Mouse (Mus musculus) kidney, postnatal 0 days (tissue): ENCODE measurements at regions not wholly inside any gene's neighbourhood (a gene's known extent, or its start where the extent isn't known, plus 50 kb on each side); places are given as distances from the start of the nearest gene placed in this dataset.

ENCODE experiments used
- ATAC-seq: fragments of 200-750 bp; cut with Nextera tagmentation; replicated peaks from 2 replicates; pipeline ENCODE4 v1.8.0; 2017; ENCODE audit warnings: low read depth, moderate number of reproducible peaks, moderate TSS enrichment, moderate library complexity; ENCODE audit not compliant: low FRiP score
- DNase-seq: peaks from one replicate; pipeline ENCODE4 v3.0.0-alpha.2; 2016; ENCODE audit warnings: low spot score
- H3K27ac ChIP-seq: fragments of 300-500 bp; sonication (generic); 2 replicates; pipeline ENCODE4 v1.5.1; 2014; ENCODE audit warnings: mild to moderate bottlenecking
- H3K27me3 ChIP-seq: fragments of 300-500 bp; sonication (generic); 2 replicates; pipeline ENCODE4 v1.6.1; 2014; ENCODE audit warnings: low read length, mixed read lengths; ENCODE audit not compliant: insufficient read depth
- H3K36me3 ChIP-seq: fragments of 300-500 bp; sonication (generic); 2 replicates; pipeline ENCODE4 v1.6.1; 2014; ENCODE audit warnings: low read length, mixed read lengths; ENCODE audit not compliant: insufficient read depth
- H3K4me1 ChIP-seq: fragments of 300-500 bp; sonication (generic); replicated peaks from 2 replicates; pipeline ENCODE4 v1.6.1; 2014; ENCODE audit warnings: antibody characterized with exemption, low read length, mixed read lengths; ENCODE audit not compliant: insufficient read depth
- H3K4me2 ChIP-seq: fragments of 300-500 bp; sonication (generic); 2 replicates; pipeline ENCODE4 v1.6.1; 2014; ENCODE audit warnings: mild to moderate bottlenecking, low read length, moderate library complexity, mixed read lengths
- H3K4me3 ChIP-seq: fragments of 300-500 bp; sonication (generic); replicated peaks from 2 replicates; pipeline ENCODE4 v1.5.1; 2014; ENCODE audit warnings: low read depth, low read length
- H3K9ac ChIP-seq: fragments of 300-500 bp; sonication (generic); 2 replicates; pipeline ENCODE4 v1.6.1; 2014; ENCODE audit warnings: low read depth, low read length
- H3K9me3 ChIP-seq: fragments of 300-500 bp; sonication (generic); replicated peaks from 2 replicates; pipeline ENCODE4 v1.6.1; 2016; ENCODE audit warnings: low read length, inconsistent platforms, mixed read lengths
- CTCF ChIP-seq: IDR thresholded peaks from 2 replicates; pipeline ENCODE4 v1.5.1; 2016; ENCODE audit warnings: antibody characterized with exemption, low read depth, mild to moderate bottlenecking, moderate library complexity
- WGBS: fragments of 180-500 bp; shearing (Covaris S2); extraction: QIAGEN DNeasy Blood & Tissue Kit; methylation state at CpG from one replicate; pipeline ENCODE4 v1.1.7; 2014; 5-methylcytosine and 5-hydroxymethylcytosine counted together

DNA sequence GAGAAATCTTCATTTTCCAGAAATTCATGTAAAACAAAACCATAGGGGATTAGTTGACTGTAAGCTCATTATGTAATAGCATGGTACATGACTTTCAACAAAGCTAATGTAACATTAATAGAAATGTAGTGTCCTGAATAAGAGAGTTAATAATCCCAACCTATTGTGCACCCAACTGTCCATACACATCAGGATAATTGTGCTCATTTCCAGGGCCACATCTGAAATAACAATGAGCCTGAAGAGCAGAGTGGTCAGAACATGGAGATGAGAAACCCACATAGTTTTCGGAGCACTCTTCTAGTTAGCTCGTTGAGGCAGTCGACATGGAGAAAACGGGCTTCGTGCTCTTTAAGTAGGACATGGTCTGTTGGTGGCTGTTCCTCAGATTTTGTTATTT, 138.1 kb downstream of the Gm4791 start:
- H3K4me3 ChIP-seq: no peak overlapping the region
- DNase-seq (no peak), ATAC-seq (no peak)
- H3K4me1 ChIP-seq: no peaks in the 10 kb centered on the region
- H3K36me3 ChIP-seq: no peaks in the 10 kb centered on the region
- H3K9ac ChIP-seq: no peak overlapping the region
- H3K9me3 ChIP-seq: no peaks in the 10 kb centered on the region
- H3K27me3 ChIP-seq: no peaks in the 10 kb centered on the region
- H3K27ac ChIP-seq: no peak overlapping the region
- no peak for TF ChIP-seq CTCF
- H3K4me2 ChIP-seq: no peak overlapping the region
- 88% methylated on average over 5 of the region's 5 CpGs for WGBS

DNA sequence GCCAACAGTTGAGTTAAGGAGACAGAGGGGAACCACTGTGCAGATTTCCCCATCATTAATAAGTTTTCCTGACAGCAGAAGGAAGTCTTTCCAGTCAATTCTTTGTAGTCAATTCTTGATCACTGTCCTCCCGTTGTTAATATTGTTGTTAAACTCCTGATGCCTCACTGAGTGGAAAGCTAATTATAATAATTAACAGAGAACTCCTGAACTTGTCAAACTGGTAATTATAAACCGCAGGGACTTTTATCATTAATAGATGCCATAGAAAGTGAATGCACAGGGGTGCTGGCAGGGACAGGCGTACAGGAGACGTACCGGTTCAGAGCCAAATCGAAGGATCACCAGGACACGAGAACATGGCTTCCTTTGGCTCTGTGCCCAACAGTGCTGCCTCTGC, 154.9 kb downstream of the Gm4791 start:
- Histone ChIP-seq H3K4me2 (no peak overlapping the region), H3K4me3 (no peak overlapping the region), H3K27me3 (no peaks in the 10 kb centered on the region), H3K4me1 (no peaks in the 10 kb centered on the region), H3K9ac (no peak overlapping the region), H3K27ac (no peak overlapping the region), H3K9me3 (no peaks in the 10 kb centered on the region), H3K36me3 (no peaks in the 10 kb centered on the region)
- ATAC-seq (no peak), DNase-seq (no peak)
- 71% methylated on average over 7 of the region's 7 CpGs for WGBS
- TF ChIP-seq CTCF: no peak

DNA sequence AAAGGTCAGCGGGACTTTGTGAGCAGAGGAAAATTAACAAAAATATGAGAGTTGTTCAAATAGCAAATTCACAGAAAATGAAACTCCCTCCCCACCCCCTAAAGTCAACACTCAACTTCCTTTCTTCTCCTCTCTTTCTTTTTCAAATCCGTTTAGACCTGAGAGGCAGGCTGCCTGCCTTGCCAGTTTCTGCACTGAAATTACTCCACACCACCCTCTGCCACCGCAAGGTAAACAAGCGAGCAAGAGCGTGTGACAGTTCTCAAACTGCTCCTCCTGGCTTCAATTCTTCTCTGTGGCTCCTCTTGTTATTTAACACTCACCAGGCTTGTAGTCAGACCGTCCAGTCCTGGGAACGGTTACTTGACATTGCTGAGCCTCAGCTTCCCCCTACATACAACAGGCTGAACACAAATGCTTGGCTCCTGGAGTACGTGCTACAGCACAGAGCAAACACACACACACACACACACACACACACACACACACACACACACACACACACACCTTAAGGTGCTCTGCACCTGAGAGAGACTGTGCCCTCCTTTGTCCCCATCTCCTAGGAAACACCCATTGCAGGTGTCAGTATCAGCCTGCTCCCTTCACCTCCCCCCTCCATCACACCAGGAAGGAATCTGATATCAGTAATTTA, 167.1 kb downstream of the Gm4791 start:
- H3K4me2 ChIP-seq: 0 out of 2 replicates have a peak overlapping the region, but pooled peaks have one; percentile 18

DNA sequence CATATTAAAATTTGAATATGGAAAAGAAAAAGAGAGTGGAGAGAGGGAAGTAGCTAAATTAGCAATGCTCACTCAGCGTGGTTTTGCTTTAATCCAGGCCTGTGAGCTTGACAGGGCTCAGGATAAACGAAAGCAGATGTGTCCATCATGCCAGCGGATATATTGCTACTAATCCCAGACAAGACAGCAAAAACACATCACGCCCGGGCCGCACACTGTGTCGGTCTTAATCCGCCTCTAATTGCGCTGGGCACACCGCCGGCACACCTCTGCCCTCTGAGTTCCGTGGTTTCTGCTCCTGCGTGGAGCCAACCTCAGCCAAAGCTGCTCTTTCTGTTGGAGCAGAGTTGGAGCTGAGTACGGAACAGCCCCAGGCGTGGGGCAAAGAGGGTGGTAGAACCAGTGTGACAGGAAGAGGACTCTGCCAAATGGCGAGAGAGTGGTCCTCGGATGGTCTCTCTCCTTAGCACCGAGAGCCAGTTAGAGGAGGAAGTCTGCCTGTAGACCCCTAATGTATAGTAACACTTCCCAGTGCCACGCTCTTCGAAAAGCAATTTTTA, 169.2 kb downstream of the Gm4791 start:
- Histone ChIP-seq H3K9me3 (no peaks in the 10 kb centered on the region), H3K4me1 (no peaks in the 10 kb centered on the region), H3K4me2 (no peak overlapping the region), H3K36me3 (no peaks in the 10 kb centered on the region), H3K4me3 (no peak overlapping the region), H3K27me3 (no peaks in the 10 kb centered on the region), H3K27ac (no peak overlapping the region), H3K9ac (no peak overlapping the region)
- TF ChIP-seq CTCF: no peak
- WGBS: 71% methylated on average over 20 of the region's 20 CpGs
- DNase-seq (no peak), ATAC-seq (no peak)

More for the DNA sequence above, 167.1 kb downstream of the Gm4791 start:
- no peak overlapping the region for H3K27ac ChIP-seq
- H3K4me1 ChIP-seq: no peaks in the 10 kb centered on the region
- no peak overlapping the region for H3K4me3 ChIP-seq
- no peak overlapping the region for H3K9ac ChIP-seq
- ATAC-seq (no peak), DNase-seq (peak; percentile 7)
- H3K36me3 ChIP-seq: no peaks in the 10 kb centered on the region
- no peaks in the 10 kb centered on the region for H3K27me3 ChIP-seq
- TF ChIP-seq CTCF: no peak
- no peaks in the 10 kb centered on the region for H3K9me3 ChIP-seq
- WGBS: 18% methylated on average over 8 of the region's 8 CpGs

DNA sequence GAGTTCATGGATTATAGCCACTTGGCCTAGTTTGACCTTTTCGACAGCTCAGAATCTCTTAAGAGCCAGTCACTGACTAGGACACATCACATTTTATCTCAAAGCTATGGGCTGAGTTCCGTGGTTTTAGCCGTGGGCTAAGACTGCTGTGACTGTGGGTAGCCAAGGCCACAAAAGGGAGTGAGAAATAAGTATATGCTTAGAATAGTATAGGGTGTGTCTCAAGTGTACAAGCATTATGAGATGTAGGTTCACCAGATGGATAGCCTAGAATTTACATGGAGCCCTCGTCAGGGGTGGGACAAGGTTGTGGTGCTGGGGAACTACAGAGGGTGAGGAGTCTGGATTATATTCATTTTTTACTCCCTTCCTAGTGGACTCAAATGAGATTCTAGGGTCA, 177.5 kb downstream of the Gm4791 start:
- H3K27ac ChIP-seq: no peak overlapping the region
- no peaks in the 10 kb centered on the region for H3K4me1 ChIP-seq
- no peaks in the 10 kb centered on the region for H3K27me3 ChIP-seq
- H3K4me2 ChIP-seq: no peak overlapping the region
- H3K4me3 ChIP-seq: no peak overlapping the region
- 82% methylated on average over 4 of the region's 4 CpGs for WGBS
- no peaks in the 10 kb centered on the region for H3K9me3 ChIP-seq
- no peak for TF ChIP-seq CTCF
- ATAC-seq (no peak), DNase-seq (no peak)
- no peak overlapping the region for H3K9ac ChIP-seq
- H3K36me3 ChIP-seq: no peaks in the 10 kb centered on the region

DNA sequence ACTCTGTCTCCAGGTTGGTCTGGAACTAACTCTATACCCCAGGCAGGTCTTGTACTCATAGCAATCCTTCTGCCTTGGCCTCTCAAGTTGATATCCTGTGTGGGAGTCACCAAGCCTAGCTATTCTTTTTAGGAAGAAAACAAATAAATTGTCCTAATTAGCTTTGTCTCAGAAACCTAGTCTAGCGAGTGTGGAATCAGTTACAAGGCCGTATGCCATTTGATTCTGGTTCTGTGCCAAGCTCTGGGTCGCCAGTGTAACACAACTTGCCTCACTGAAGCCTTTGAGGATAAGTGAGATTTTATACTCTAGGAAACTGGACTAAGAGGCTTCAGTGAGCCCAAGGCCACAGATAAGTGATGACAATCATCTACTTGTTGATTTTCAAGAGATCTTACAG, 219.6 kb downstream of the Gm4791 start:
- Histone ChIP-seq H3K36me3 (no peaks in the 10 kb centered on the region), H3K27ac (no peak overlapping the region), H3K9ac (no peak overlapping the region), H3K4me3 (no peak overlapping the region), H3K4me2 (no peak overlapping the region), H3K9me3 (no peaks in the 10 kb centered on the region), H3K4me1 (no peaks in the 10 kb centered on the region), H3K27me3 (no peaks in the 10 kb centered on the region)
- ATAC-seq (no peak), DNase-seq (peak; percentile 77)
- no peak for TF ChIP-seq CTCF
- 21% methylated on average over 3 of the region's 3 CpGs for WGBS

DNA sequence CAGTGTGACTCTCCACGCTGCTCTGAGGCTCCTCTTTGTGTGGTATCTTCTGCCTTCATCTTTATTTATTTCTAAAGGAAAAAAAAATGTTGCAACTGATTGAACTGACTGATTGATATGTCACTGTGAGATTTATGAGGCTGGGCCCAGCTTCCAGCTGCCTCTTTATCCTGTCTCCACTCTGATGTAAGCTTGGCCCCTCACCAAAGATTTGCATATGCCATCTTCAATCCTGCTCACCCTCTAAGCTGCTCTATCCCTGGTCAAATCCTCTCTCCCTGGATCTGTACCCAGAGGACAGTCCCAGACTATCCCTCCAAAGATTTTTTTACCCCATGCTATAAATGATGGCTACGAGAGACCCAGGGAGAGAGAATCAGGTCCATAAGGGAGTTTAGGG, 225.0 kb downstream of the Gm4791 start:
- H3K36me3 ChIP-seq: no peaks in the 10 kb centered on the region
- H3K27me3 ChIP-seq: no peaks in the 10 kb centered on the region
- H3K4me2 ChIP-seq: no peak overlapping the region
- no peak overlapping the region for H3K27ac ChIP-seq
- no peak overlapping the region for H3K9ac ChIP-seq
- DNase-seq (no peak), ATAC-seq (no peak)
- no peak overlapping the region for H3K4me3 ChIP-seq
- no peak for TF ChIP-seq CTCF
- no peaks in the 10 kb centered on the region for H3K4me1 ChIP-seq
- no peaks in the 10 kb centered on the region for H3K9me3 ChIP-seq
- WGBS: 66% methylated on average over 2 of the region's 2 CpGs
